Mouse (Mus musculus): ENCODE measurements at regions not wholly inside any gene's neighbourhood (a gene's known extent, or its start where the extent isn't known, plus 50 kb on each side); places are given as distances from the start of the nearest gene placed in this dataset.

GRCm38 (mm10) chr4:87385221-87385739 is 155.0 kb upstream of the Slc24a2 start:
- Histone ChIP-seq H3K4me3 (ENCODE audit: insufficient read depth, low read depth, low read length) (no peak overlapping the region), H3K4me1 (ENCODE audit: control insufficient read depth, insufficient read depth, low read length) (no peaks in the 10 kb centered on the region), H3K9ac (ENCODE audit: low read depth, low read length) (no peak overlapping the region), H3K27ac (replicated peaks; ENCODE audit: insufficient read depth, low read depth, low read length) (no peak overlapping the region), H3K27me3 (ENCODE audit: control insufficient read depth, insufficient read depth, low read length) (no peaks in the 10 kb centered on the region), H3K36me3 (ENCODE audit: control insufficient read depth, insufficient read depth, low read length) (no peaks in the 10 kb centered on the region), H3K79me2 (ENCODE audit: control insufficient read depth, insufficient read depth, low read length) (no peaks in the 10 kb centered on the region)
- no peak for DNase-seq (ENCODE audit: extremely low read depth, low read depth, low spot score)
- whole genome bisulfite sequencing = 36% methylated on average over 7 of the region's 7 CpGs
- TF ChIP-seq CTCF (IDR thresholded peaks at IDR 0.05; ENCODE audit: low read depth, low read length) = no peak
- TF ChIP-seq POLR2A (IDR thresholded peaks at IDR 0.05; ENCODE audit: extremely low read depth, insufficient read depth, low read length) = no peak

DNA sequence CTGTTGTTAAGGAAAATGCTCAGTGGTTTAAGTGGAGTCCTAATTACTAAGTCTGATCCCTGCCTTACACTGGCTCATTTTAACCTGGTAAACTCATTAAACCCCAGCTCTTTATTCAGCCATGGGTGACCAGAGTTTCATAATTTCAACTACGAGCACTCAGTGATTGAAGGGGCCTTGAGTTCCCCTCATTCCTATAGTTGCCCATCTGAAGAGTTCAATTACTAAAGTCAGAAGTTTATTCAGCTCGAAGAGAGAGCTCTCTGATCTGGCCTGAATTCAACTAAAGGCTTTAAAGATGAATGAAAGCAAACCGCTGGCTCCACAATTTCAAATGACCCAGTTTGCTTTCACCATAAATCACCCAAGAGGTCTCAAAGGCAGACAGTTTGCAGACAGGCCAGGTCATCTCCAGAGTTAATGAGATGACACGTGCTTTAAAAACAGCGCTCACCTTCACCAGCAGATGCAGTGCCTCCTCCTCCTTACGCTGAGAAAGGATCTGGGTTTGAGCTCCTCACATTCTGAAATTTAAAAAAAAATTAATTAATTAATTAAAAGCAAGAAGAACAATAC is 154.3 kb upstream of the Slc24a2 start:
- DNase-seq (ENCODE audit: extremely low read depth, low read depth, low spot score) = no peak
- no peak overlapping the region for H3K9ac ChIP-seq (ENCODE audit: low read depth, low read length)
- H3K4me1 ChIP-seq (ENCODE audit: control insufficient read depth, insufficient read depth, low read length) = no peaks in the 10 kb centered on the region
- 79% methylated on average over 6 of the region's 6 CpGs for WGBS
- no peaks in the 10 kb centered on the region for H3K36me3 ChIP-seq (ENCODE audit: control insufficient read depth, insufficient read depth, low read length)
- H3K79me2 ChIP-seq (ENCODE audit: control insufficient read depth, insufficient read depth, low read length) = no peaks in the 10 kb centered on the region
- H3K27ac ChIP-seq (replicated peaks; ENCODE audit: insufficient read depth, low read depth, low read length) = no peak overlapping the region
- no peak overlapping the region for H3K4me3 ChIP-seq (ENCODE audit: insufficient read depth, low read depth, low read length)
- no peaks in the 10 kb centered on the region for H3K27me3 ChIP-seq (ENCODE audit: control insufficient read depth, insufficient read depth, low read length)
- no peak for TF ChIP-seq CTCF (IDR thresholded peaks at IDR 0.05; ENCODE audit: low read depth, low read length)
- no peak for TF ChIP-seq POLR2A (IDR thresholded peaks at IDR 0.05; ENCODE audit: extremely low read depth, insufficient read depth, low read length)

GRCm38 (mm10) chr4:87380716-87381115 is 150.4 kb upstream of the Slc24a2 start:
- no peak overlapping the region for H3K9ac ChIP-seq (ENCODE audit: low read depth, low read length)
- no peak for DNase-seq (ENCODE audit: extremely low read depth, low read depth, low spot score)
- TF ChIP-seq CTCF (IDR thresholded peaks at IDR 0.05; ENCODE audit: low read depth, low read length) (no peak), POLR2A (IDR thresholded peaks at IDR 0.05; ENCODE audit: extremely low read depth, insufficient read depth, low read length) (no peak)
- no peak overlapping the region for H3K27ac ChIP-seq (replicated peaks; ENCODE audit: insufficient read depth, low read depth, low read length)
- H3K79me2 ChIP-seq (ENCODE audit: control insufficient read depth, insufficient read depth, low read length) = no peaks in the 10 kb centered on the region
- H3K36me3 ChIP-seq (ENCODE audit: control insufficient read depth, insufficient read depth, low read length) = no peaks in the 10 kb centered on the region
- no peak overlapping the region for H3K4me3 ChIP-seq (ENCODE audit: insufficient read depth, low read depth, low read length)
- H3K4me1 ChIP-seq (ENCODE audit: control insufficient read depth, insufficient read depth, low read length) = no peaks in the 10 kb centered on the region
- no peaks in the 10 kb centered on the region for H3K27me3 ChIP-seq (ENCODE audit: control insufficient read depth, insufficient read depth, low read length)
- 75% methylated on average over 5 of the region's 5 CpGs for whole genome bisulfite sequencing

DNA sequence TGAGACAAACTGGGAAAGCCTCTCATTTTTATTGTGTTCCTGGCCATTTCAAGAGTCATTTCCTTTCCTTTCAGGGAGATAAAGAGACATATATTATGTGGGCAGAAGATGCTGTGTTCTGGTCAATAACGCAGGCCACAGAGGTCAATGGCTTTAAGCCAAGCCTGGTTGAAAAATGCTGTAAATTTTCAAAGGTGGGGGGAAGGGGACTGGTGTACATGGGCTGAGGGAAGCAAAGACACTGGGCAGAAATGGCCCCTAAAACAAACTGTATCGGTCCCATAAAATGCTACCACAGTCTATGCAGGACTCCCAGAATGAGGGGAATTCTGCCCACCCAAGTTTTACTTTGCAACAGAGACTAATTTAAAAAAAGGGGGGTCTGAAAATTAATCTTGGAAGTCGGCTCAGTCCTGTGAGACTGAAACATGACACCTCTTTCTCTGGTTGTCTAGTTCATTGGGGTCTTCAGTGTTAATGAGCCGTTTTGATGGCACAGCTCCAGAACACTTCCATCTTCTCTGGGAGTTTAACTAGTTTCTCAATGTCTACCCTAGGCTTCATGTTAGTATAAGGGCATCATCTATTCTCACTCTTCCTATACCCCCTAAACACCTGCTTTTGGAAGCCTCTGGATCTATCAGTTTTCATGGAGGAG is 149.4 kb upstream of the Slc24a2 start:
- WGBS = 65% methylated on average over 4 of the region's 4 CpGs
- no peak for DNase-seq (ENCODE audit: extremely low read depth, low read depth, low spot score)
- Histone ChIP-seq H3K9ac (ENCODE audit: low read depth, low read length) (no peak overlapping the region), H3K4me1 (ENCODE audit: control insufficient read depth, insufficient read depth, low read length) (no peaks in the 10 kb centered on the region), H3K27ac (replicated peaks; ENCODE audit: insufficient read depth, low read depth, low read length) (no peak overlapping the region), H3K36me3 (ENCODE audit: control insufficient read depth, insufficient read depth, low read length) (no peaks in the 10 kb centered on the region), H3K27me3 (ENCODE audit: control insufficient read depth, insufficient read depth, low read length) (no peaks in the 10 kb centered on the region), H3K79me2 (ENCODE audit: control insufficient read depth, insufficient read depth, low read length) (no peaks in the 10 kb centered on the region), H3K4me3 (ENCODE audit: insufficient read depth, low read depth, low read length) (no peak overlapping the region)
- no peak for TF ChIP-seq CTCF (IDR thresholded peaks at IDR 0.05; ENCODE audit: low read depth, low read length)
- no peak for TF ChIP-seq POLR2A (IDR thresholded peaks at IDR 0.05; ENCODE audit: extremely low read depth, insufficient read depth, low read length)

DNA sequence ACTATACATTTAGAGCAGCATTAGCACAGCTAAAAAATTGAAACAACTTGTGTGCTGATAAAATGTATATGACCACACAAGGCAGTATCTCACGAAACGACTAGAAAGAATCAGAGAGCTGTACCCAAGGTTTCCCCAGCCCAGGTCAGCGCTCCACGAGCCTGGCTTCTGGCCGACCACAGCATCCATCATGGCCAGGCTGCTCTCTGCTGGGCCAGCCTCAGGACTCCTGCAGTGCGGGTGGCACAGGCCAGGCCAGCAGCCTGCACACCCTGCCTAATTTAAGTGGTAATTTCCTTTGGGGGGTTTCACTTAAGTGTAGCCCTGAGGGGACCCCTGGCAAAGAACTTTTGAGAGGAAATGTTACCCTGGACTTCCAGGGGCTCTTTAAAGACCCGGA is 141.7 kb upstream of the Slc24a2 start:
- no peak for TF ChIP-seq CTCF (IDR thresholded peaks at IDR 0.05; ENCODE audit: low read depth, low read length)
- no peak for TF ChIP-seq POLR2A (IDR thresholded peaks at IDR 0.05; ENCODE audit: extremely low read depth, insufficient read depth, low read length)
- Histone ChIP-seq H3K36me3 (ENCODE audit: control insufficient read depth, insufficient read depth, low read length) (no peaks in the 10 kb centered on the region), H3K27me3 (ENCODE audit: control insufficient read depth, insufficient read depth, low read length) (peaks cover 3% of the 10 kb centered on the region; the same call in 1 of the 2 replicates), H3K27ac (replicated peaks; ENCODE audit: insufficient read depth, low read depth, low read length) (no peak overlapping the region), H3K4me3 (ENCODE audit: insufficient read depth, low read depth, low read length) (no peak overlapping the region), H3K9ac (ENCODE audit: low read depth, low read length) (no peak overlapping the region), H3K4me1 (ENCODE audit: control insufficient read depth, insufficient read depth, low read length) (no peaks in the 10 kb centered on the region), H3K79me2 (ENCODE audit: control insufficient read depth, insufficient read depth, low read length) (no peaks in the 10 kb centered on the region)
- no peak for DNase-seq (ENCODE audit: extremely low read depth, low read depth, low spot score)
- WGBS = 76% methylated on average over 7 of the region's 7 CpGs

Measured in liver, adult 2 months (tissue).